Comparison of ENCODE assay signal across 26 mouse cellular contexts in the genomic region with DNA sequence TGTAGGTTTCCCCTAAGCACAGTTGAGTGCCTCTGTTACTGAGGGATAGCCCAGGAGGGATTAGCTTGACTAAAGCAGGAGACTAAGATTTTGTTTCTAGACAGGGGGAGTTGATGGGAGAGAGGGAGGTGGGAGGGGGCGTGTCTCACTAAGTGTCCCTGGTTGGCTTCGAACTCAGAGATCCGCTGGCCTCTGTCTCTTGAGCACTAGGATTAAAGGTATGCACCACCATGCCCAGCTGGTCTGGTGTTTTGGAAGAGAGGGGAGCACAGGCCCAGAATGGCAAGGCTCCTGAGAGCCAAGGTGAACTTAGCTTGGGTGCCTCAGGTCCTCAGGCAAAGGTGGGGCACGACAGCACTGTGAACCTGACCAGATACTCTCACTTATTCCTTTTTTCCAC.
"Had no signal": no experiment of that assay in that cellular context is flagged by ENCODE, and none has a peak within 500 bp of the region (broad histone marks: within the 10 kb centered on the region; RNA-seq: fewer than 3 reads in every experiment).

No protein-coding gene starts in this region.

- H3K4me1 ChIP-seq: embryonic facial prominence, embryonic 10.5 days; embryonic facial prominence, embryonic 12.5 days; embryonic facial prominence, embryonic 13.5 days; embryonic facial prominence, embryonic 15.5 days; forebrain, embryonic 10.5 days; forebrain, embryonic 12.5 days; forebrain, embryonic 13.5 days; forebrain, embryonic 15.5 days had no signal

- H3K27me3 ChIP-seq: embryonic facial prominence, embryonic 12.5 days; embryonic facial prominence, embryonic 13.5 days; embryonic facial prominence, embryonic 15.5 days; forebrain, embryonic 12.5 days; forebrain, embryonic 13.5 days; forebrain, embryonic 15.5 days had no signal

- H3K27ac ChIP-seq: embryonic facial prominence, embryonic 10.5 days; embryonic facial prominence, embryonic 12.5 days; embryonic facial prominence, embryonic 13.5 days; embryonic facial prominence, embryonic 15.5 days; forebrain, embryonic 10.5 days; forebrain, embryonic 12.5 days; forebrain, embryonic 13.5 days; forebrain, embryonic 15.5 days; gastrocnemius, adult 2 months; heart, adult 2 months had no signal

- H3K9me3 ChIP-seq: embryonic facial prominence, embryonic 12.5 days; embryonic facial prominence, embryonic 13.5 days; embryonic facial prominence, embryonic 15.5 days; forebrain, embryonic 10.5 days; forebrain, embryonic 12.5 days; forebrain, embryonic 13.5 days; forebrain, embryonic 15.5 days had no signal

- DNase-seq: cerebellum, adult 2 months; cerebellum, adult 8-10 months; cerebellum, adult 9-10 months; cerebellum, adult 9-11 months; cerebellum, postnatal 10 days; cerebellum, postnatal 14 days; cerebellum, postnatal 25 days; cerebellum, postnatal 36 days; embryo, embryonic 11 days; forebrain, postnatal 0 days; gastrocnemius, adult 2 months; gastrocnemius, postnatal 10 days; gastrocnemius, postnatal 14 days; gastrocnemius, postnatal 25 days; gastrocnemius, postnatal 36 days; heart, adult 18-20 months; heart, adult 2 months had no signal

- H3K4me3 ChIP-seq: embryonic facial prominence, embryonic 10.5 days; embryonic facial prominence, embryonic 12.5 days; embryonic facial prominence, embryonic 13.5 days; embryonic facial prominence, embryonic 15.5 days; erythroblast, embryonic 14.5 days; forebrain, embryonic 10.5 days; forebrain, embryonic 12.5 days; forebrain, embryonic 13.5 days; forebrain, embryonic 15.5 days; gastrocnemius, adult 2 months; heart, adult 2 months had no signal
